Mouse (Mus musculus) Patski (cell line): Measurements from ENCODE around the gene C5ar1. TPM values are rescaled to one million over a fixed set of nuclear protein-coding genes. Genes with fewer than 3 reads are reported as not detected.
"Not testable (repeated sequence)": the region's sequence is repeated elsewhere in the genome, so short reads cannot be mapped to it uniquely, and the experiment has no call there.

ENCODE experiments used
- ATAC-seq: fragments of 100-300 bp; one replicate; pipeline ENCODE4 v1.8.0; 2021
- CTCF ChIA-PET: fragments of 350-600 bp; sonication (Branson Sonifier 250); formaldehyde crosslinking; loops from one replicate; lab custom pipeline; 2022; ENCODE audit warnings: inconsistent platforms; lab: Charles Lee
- POLR2A ChIA-PET: fragments of 350-600 bp; sonication (Branson Sonifier 250); formaldehyde crosslinking; loops from one replicate; lab custom pipeline; 2022; ENCODE audit warnings: antibody characterized with exemption, inconsistent platforms; lab: Charles Lee
- DNase-seq: peaks from one replicate; pipeline ENCODE4 v3.0.0-alpha.2; 2011; ENCODE audit warnings: low read depth, low spot score
- H3K27me3 ChIP-seq: fragments of 371-371 bp; one replicate; pipeline ENCODE4 v1.5.1; 2021
- CTCF ChIP-seq: fragments of 100-300 bp; IDR thresholded peaks from one replicate; pipeline ENCODE4 v1.5.1; 2021
- in situ Hi-C: fragments of 300-500 bp; cut with MboI; formaldehyde crosslinking; loops from 3 replicates; pipeline ENCODE4 v1.11.1; 2018; ENCODE audit warnings: low pct_unique_long_range_greater_than_20kb, mixed read lengths
- polyA plus RNA-seq: library from polyadenylated mRNA; unstranded; gene quantifications from one replicate; pipeline ENCODE4 v1.2.3, GENCODE M21; 2021

The C5ar1 gene
- not detected for polyA plus RNA-seq

- in situ Hi-C loops: no loop called here
- POLR2A ChIA-PET: no interaction called here
These were observed at the start of gene C5ar1 for GRCm38 (mm10) chr7:16259110-16259590. TSS of gene C5ar1 (minus strand) at chr7:16259540.

GRCm38 (mm10) chr7:16308555-16309317 lies 49.4 kb upstream of the C5ar1 start:
- no peak for DNase-seq
- CTCF ChIA-PET: interaction anchor here (1.1 kb wide), 1 partner anchor 14 kb away, joined by 3 read pairs; no protein-coding TSS in a partner anchor
- no peaks in the 10 kb centered on the region for H3K27me3 ChIP-seq
- ATAC-seq: peak; percentile 0
- POLR2A ChIA-PET: no interaction called here
- no peak for TF ChIP-seq CTCF
- in situ Hi-C loops: no loop called here

More at GRCm38 (mm10) chr7:16259110-16259590, at the start of gene C5ar1:
- TF ChIP-seq CTCF: no peak
- CTCF ChIA-PET: no interaction called here
- no peak for ATAC-seq
- H3K27me3 ChIP-seq: no peaks in the 10 kb centered on the region
- DNase-seq: no peak

- POLR2A ChIA-PET: interaction anchor here (1.0 kb wide), 1 partner anchor 60 kb away, joined by 4 read pairs; no protein-coding TSS in a partner anchor
- ATAC-seq, H3K27me3 ChIP-seq, CTCF ChIA-PET, in situ Hi-C loops, DNase-seq: not testable (repeated sequence)
These were observed 48.8 kb upstream of the C5ar1 start, which contains the start of gene Bbc3 for GRCm38 (mm10) chr7:16308093-16308492. TSS of gene Bbc3 (plus strand) at chr7:16308393.

GRCm38 (mm10) chr7:16307141-16307540 lies 47.8 kb upstream of the C5ar1 start:
- DNase-seq, ATAC-seq, in situ Hi-C loops, H3K27me3 ChIP-seq: not testable (repeated sequence)
- POLR2A ChIA-PET: interaction anchor here (1.0 kb wide), 1 partner anchor 61 kb away, joined by 4 read pairs; no protein-coding TSS in a partner anchor
- CTCF ChIA-PET: interaction anchor here (0.8 kb wide), 1 partner anchor 359 kb away, joined by 3 read pairs; no protein-coding TSS in a partner anchor

- CTCF ChIA-PET: no interaction called here
- ATAC-seq: peak; percentile 67
- H3K27me3 ChIP-seq: no peaks in the 10 kb centered on the region
- no peak for DNase-seq
- in situ Hi-C loops: no loop called here
- no peak for TF ChIP-seq CTCF
- POLR2A ChIA-PET: interaction anchor here (0.7 to 1.0 kb wide), 2 partner anchors 14 to 16 kb away, joined by 3 to 5 read pairs; no protein-coding TSS in a partner anchor
These were observed 40.2 kb upstream of the C5ar1 start for GRCm38 (mm10) chr7:16299419-16300035.

- ChIA-PET POLR2A (interaction anchor here (0.7 kb wide), 1 partner anchor 16 kb away, joined by 3 read pairs; no protein-coding TSS in a partner anchor), CTCF (no interaction called here)
- in situ Hi-C loops: no loop called here
- no peak for DNase-seq
- ATAC-seq: no peak
- no peak for TF ChIP-seq CTCF
- H3K27me3 ChIP-seq: no peaks in the 10 kb centered on the region
These were observed 39.6 kb upstream of the C5ar1 start for GRCm38 (mm10) chr7:16298927-16299326.

- in situ Hi-C loops: no loop called here
- H3K27me3 ChIP-seq: no peaks in the 10 kb centered on the region
- ChIA-PET CTCF (interaction anchor here (1.3 kb wide), 1 partner anchor 16 kb away, joined by 5 read pairs; no protein-coding TSS in a partner anchor), POLR2A (interaction anchor here (0.7 to 1.2 kb wide), 2 partner anchors 77 to 102 kb away, joined by 3 read pairs; no protein-coding TSS in a partner anchor)
- TF ChIP-seq CTCF: no peak
- no peak for DNase-seq
- ATAC-seq: no peak
These were observed 38.3 kb upstream of the C5ar1 start for GRCm38 (mm10) chr7:16297616-16298015.

GRCm38 (mm10) chr7:16296766-16297390 lies 37.5 kb upstream of the C5ar1 start:
- DNase-seq: no peak
- POLR2A ChIA-PET: interaction anchor here (0.6 to 1.2 kb wide), 2 partner anchors 9 to 103 kb away, joined by 3 read pairs; no protein-coding TSS in a partner anchor
- no peaks in the 10 kb centered on the region for H3K27me3 ChIP-seq
- peak; percentile 18 for ATAC-seq
- no peak for TF ChIP-seq CTCF
- CTCF ChIA-PET: interaction anchor here (1.3 kb wide), 1 partner anchor 16 kb away, joined by 5 read pairs; no protein-coding TSS in a partner anchor
- in situ Hi-C loops: no loop called here

GRCm38 (mm10) chr7:16296146-16296545 lies 36.8 kb upstream of the C5ar1 start:
- POLR2A ChIA-PET: interaction anchor here (0.6 to 1.2 kb wide), 2 partner anchors 9 to 103 kb away, joined by 3 read pairs; no protein-coding TSS in a partner anchor
- in situ Hi-C loops: no loop called here
- CTCF ChIA-PET: interaction anchor here (1.3 kb wide), 1 partner anchor 17 kb away, joined by 5 read pairs; no protein-coding TSS in a partner anchor
- no peaks in the 10 kb centered on the region for H3K27me3 ChIP-seq
- DNase-seq: no peak
- ATAC-seq: no peak
- TF ChIP-seq CTCF: no peak
